Mouse (Mus musculus) CD8-positive naive resting alpha-beta T cell, adult 57 days (primary cell): ENCODE data around the gene Ubap1. TPM values are rescaled to one million over a fixed set of nuclear protein-coding genes. Genes with fewer than 3 reads are reported as not detected.

Source experiments
- total RNA-seq: library from RNA; stranded (reverse); gene quantifications from one replicate; pipeline ENCODE4 v1.2.4, GENCODE M21; 2023

Ubap1 gene
- 46.9 TPM for total RNA-seq

DNA sequence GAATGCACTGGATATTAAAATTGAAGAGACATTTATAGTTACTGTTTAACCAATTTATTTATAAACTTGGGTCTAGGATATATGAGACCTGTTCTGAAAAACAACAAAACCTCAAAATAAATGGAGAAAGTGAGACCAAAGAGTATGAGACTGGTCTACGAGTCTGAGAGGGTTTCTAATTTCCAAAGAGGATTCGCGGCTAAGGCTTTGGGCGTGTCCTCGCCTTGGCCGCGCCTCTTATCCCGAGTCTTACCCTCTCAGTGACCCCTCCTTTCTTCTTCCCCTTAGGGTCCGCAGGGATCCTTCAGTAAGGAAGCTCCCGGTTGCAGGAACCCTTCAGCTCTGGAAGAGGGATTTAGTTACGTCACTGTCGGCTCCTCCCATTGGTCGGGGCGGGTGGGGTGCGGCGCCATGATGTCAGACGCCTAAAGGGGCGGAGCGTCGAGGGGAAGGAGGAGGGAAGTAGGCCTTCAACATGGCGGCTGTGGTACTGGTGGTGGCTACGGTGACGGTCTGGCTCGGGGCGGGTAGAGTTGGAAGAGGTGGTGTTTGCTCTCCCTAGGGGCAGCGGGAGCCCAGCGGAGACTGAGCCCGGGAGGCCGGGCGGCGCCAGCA, at the start of gene Ubap1:
Gene Ubap1 (plus strand): TSS at position 413 of the 615 bp plus-strand sequence.

DNA sequence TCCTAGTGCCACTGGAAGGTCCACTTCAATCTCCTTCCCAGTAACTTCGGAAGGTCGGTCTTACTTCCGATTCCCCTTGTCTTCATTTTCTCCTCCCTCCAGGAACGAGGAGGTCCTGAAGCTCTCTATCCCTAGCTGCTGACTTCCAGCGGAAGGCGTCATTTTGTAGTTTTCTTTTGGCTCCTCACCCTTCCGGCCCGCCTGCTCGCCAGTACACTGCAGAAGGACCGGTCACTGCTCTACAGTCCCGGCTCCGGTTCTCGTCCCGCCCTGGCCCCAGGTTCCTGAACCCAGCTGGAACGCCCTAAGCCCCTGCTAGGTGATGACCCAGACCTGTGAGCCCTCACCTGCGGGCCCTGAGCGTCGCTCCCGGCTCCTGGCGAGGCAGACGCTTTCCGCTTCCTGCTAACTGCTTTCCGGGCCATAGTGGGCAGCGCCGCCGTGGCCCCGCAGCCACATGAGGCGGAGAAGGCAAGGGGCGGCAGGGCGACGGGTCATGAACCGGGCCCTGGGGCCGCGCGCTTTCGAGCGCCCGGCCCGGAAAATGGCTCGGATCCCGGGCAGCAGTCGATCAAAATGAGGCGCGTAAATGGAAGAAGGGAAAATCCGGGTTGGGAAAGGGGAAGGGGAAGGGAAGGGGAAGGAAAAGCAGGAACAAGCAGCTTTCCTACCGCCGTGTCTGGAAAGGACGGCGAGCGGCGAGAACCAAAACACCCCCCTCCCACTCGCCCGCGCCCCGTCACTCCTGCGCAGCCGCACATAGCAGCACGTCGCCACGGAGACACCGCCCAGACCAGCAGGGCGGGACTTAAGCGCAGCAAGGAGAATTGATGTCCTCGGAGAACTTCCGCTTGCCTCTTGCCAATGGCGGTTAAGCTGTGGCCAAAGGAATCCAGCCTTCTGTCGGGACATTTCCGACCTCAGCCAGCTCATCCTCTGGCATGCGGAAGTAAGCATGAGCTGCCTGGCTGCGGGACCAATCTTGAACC, 34.4 kb upstream of the Ubap1 start, which contains the start of gene Dcaf12:
Gene Dcaf12 (minus strand): TSS at position 749 of the 989 bp plus-strand sequence.

Other genes starting within 250 kb of the Ubap1 start
- 74.9 TPM for gene Nol6, start 224.5 kb upstream of the Ubap1 start, total RNA-seq
- 66.4 TPM for gene Ube2r2, start 213.3 kb upstream of the Ubap1 start, total RNA-seq
- gene Ubap2, start 73.9 kb upstream of the Ubap1 start, total RNA-seq: 70.6 TPM
- gene Dcaf12, start 34.1 kb upstream of the Ubap1 start, total RNA-seq: 34.8 TPM
- 4.1 TPM for gene Kif24, start 115.9 kb downstream of the Ubap1 start, total RNA-seq
- 6.9 TPM for gene Nudt2, start 116.2 kb downstream of the Ubap1 start, total RNA-seq
- not detected for gene AI464131, start 154.1 kb downstream of the Ubap1 start, total RNA-seq
- gene 1110017D15Rik, start 168.3 kb downstream of the Ubap1 start, total RNA-seq: 0.49 TPM
- 12.2 TPM for gene Fam219a, start 220.5 kb downstream of the Ubap1 start, total RNA-seq
- not detected for gene Dnaic1, start 220.8 kb downstream of the Ubap1 start, total RNA-seq